Mouse (Mus musculus): Measurements from ENCODE around the gene Arhgap21. TPM values are rescaled to one million over a fixed set of nuclear protein-coding genes. Genes with fewer than 3 reads are reported as not detected.

Arhgap21 gene
- 2.1 TPM for polyA plus RNA-seq (2017; shearing (Covaris generic))

DNA sequence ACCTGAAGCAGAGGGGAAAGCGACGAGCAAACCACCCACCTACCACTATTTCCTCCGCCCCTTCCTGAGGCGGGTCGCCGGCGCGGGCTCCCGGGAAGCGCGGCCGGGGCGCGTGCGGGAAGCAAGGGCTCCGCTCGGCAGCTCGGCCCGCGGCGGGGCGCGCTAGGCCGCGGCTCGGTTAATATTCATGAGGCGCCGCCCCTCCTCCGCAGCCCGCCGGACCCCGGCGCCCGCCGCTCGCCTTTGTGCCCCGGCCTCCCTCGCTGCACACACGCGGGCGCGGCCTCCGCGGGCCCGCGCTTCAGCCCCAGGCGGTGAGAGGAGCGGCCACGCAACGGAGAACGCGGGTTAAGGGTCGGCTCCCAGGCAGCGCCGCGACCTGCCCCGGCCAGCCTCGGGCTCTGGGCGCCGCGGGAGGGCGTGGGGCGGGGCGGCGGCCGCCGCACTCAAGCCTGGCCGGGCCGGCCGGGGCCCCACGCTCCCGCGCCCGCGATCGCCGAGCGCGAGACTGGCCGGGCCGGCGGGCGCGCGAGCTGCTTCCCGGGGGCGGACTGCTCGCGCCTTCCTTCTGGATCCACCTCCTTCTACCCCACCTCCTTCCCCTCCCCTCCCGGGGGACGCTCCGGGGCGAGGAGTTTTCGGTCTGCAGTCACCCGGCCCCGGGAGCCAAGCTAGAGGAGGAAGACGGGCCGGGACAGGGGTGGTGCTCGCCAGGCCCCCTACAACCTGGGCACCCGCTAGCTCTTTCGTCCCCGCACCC is at the start of gene Arhgap21:
Gene Arhgap21, minus strand, starts transcription at position 441 of the 760 bp plus-strand sequence.

Other genes with a start within 250 kb of the Arhgap21 start
- 0.53 TPM for gene Enkur, start 236.5 kb upstream of the Arhgap21 start, polyA plus RNA-seq (2017; shearing (Covaris generic))
- gene Thnsl1, start 236.8 kb upstream of the Arhgap21 start, polyA plus RNA-seq (2017; shearing (Covaris generic)) = 4.4 TPM

Measured in CD4-positive, CD25-positive, alpha-beta regulatory T cell, adult 9 weeks (primary cell).